Mouse (Mus musculus) ZHBTc4 (cell line): ENCODE data around the gene Nat8f4.
"Not testable (repeated sequence)": the region's sequence is repeated elsewhere in the genome, so short reads cannot be mapped to it uniquely, and the experiment has no call there.

Experiments
- DNase-seq: peaks from one replicate; pipeline ENCODE4 v3.0.0-alpha.2; 2011; ENCODE audit warnings: low read depth, low spot score

The Nat8f4 gene

DNA sequence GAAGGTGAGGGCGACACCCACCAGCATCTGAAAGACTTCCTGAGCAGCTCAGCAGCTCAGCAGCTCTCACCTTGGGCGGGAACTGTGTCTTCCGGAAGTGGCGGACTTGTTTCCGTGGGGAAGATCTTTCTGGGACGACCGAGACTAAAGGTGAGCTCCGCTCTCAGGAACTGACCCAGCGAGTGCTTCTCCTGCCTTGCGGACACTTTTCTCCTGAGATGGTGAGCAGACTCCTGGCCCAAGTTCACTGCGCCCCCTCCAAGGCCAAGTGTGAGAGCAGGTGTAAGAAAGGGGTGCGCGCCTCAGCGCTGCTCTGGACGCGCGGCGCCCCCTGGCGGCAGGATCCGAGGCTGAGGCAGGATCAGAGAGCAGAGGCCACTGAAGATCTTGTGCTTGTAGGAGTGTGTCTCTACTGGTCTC is at the start of gene Nat8f4:
TSS of gene Nat8f4 (minus strand) at position 243 of the 420 bp plus-strand sequence.
- DNase-seq: peak; percentile 81

DNA sequence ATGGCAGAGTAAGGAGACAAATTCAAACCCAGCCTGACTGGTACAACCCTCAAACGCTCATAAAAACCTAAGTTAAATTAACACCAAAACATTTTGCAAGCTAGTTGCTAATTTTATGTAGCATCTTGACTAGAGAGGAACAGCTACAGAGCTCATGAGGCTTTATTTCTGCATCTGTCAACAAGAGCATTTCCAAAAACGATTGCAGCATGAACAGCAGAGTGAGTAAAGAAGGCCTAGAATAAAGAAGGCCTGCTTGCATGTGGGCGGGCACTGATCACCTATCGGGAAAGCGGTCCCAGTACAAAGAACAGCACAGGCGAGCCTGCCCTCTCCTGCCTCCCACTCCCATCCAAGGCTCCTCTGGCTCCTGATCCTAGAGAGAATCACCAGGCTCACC is 43.9 kb upstream of the Nat8f4 start:
- no peak for DNase-seq

DNA sequence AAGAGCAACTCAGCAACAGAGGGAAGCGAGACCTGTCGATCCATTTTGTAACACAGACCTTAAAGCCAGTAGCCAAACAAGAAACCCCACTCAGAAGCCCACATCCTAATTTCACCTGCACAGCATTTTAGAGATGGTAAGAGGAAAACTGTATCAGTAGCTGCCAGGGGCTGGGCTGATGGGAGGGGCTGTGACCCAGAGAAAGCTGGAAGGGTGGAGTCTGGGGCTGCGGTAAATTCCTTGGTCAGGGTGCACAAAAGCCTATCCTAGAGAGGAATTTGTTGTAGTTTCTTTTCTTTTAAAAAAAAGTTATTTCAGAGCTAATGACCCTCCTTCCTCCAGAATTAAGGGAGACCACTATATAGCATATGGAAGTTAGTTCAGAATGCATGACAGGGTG is 37.8 kb upstream of the Nat8f4 start:
- DNase-seq: peak; percentile 48

DNA sequence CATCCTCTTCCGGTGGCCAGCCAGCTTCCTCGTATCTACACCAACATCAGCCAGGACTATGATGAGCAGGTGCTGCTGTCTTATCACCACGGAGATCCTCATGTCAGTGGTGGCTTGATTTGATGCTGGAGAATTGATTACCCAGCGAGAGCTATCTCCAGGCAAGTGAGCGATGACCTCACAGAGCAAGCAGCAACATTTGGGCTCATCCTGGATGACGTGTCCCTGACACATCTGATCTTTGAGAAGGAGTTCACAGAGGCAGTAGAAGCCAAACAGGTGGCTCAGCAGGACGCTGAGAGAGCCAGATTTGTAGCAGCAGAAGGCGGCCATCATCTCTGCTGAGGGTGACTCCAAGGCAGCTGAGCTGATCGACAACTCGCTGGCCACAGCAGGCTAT is 34.0 kb upstream of the Nat8f4 start:
- no peak for DNase-seq

DNA sequence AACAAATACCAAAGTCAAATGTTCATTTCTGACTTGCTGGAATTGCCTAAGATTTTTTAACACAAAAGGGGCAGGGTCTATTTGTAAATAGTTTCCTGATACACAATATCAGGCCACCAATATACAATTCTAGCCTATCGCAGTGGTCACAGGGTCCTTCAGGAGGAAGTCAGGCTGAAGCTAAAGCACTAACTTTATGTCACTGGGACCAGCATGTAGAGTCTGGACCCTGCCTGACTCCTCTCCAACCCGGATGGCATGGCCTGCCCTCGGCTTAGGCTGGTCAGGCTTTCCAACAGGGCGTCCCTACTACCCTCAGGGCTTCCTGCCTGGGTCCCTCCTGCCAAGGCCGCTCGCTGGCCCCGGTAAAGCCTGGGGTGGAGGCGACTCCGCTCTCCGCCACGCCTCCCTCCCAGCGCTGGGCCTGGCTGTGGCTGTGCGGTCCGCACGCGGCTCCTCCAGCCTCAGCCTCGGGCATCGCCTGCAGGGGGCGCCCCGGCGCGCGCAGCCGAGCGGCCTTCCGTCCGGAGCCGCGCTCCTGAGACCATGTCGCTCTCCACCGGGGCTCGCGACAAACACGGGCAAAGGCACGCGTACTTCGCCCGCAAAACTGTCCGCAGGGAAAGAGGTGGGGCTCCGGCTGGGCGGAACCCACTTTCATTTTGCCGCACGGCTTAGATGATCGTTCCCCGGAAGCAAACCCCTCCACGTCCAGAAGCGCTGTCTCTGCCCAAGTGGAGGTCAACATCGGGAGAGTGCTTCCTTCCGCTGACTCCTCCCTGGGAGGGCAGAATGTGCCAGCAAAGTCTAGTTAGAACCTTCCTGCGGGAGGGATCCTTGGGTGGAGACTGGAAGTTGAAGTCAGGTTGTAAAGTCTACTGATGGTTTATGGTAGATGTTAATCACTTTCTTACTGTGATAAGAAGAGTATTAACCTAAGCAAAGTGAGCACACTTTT is 32.1 kb upstream of the Nat8f4 start:
- DNase-seq: peak; percentile 92

DNA sequence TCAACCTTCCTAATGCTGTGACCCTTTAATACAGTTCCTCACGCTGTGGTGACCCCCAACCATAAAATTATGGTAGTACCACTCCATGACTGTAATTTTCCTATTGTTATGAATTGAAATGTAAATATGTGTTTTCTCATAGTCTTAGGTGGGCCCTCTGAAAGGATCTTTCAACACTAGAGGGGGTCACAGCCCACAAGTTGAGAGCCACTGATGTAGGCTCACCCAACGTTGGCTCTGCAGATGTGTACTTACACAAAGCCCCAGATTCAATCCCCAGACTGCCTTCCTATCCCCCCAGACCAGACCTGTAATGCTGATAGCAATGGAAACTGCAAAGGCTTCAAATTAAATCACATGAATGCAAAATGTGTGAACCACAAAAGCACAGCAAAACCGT is 31.0 kb upstream of the Nat8f4 start:
- no peak for DNase-seq

DNA sequence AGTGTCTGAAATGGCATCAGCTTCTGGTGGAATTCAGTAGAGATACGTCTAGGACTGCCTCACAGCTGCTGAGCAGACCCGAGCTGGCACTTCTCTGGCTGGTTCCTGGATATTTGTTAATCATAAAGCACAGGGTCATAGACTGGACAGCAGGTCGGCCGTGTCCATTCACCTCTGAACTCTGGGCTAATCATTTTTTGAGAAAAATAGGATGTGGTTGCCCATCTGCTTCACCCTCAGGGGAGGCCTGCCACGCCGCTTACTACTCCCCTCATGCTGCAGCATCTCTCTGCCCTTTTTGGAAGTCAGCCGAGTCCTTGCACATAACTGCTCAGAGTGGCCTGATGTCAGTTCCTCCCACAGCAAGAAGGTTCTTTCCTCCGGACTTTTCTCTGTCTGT is 29.4 kb upstream of the Nat8f4 start:
- no peak for DNase-seq

DNA sequence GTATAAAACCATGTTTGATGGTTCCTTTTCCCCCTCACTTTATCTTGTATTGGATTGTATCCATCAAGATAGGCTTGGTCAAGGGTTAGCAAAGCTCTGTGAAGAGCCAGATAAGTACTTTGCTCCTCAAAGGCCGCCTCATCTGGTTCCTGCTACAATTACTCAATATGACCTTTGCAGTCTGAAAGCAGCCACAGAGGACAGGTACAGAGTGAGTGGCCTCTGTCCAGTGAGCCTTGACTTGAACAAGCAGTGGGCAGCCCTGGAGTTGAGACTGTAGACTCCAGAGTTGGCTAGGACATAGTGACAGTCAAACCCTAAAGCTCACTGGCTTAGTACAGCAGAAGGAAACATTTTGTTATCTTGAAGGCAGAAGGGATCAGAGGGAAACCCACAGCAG is 24.6 kb upstream of the Nat8f4 start:
- DNase-seq: no peak

DNA sequence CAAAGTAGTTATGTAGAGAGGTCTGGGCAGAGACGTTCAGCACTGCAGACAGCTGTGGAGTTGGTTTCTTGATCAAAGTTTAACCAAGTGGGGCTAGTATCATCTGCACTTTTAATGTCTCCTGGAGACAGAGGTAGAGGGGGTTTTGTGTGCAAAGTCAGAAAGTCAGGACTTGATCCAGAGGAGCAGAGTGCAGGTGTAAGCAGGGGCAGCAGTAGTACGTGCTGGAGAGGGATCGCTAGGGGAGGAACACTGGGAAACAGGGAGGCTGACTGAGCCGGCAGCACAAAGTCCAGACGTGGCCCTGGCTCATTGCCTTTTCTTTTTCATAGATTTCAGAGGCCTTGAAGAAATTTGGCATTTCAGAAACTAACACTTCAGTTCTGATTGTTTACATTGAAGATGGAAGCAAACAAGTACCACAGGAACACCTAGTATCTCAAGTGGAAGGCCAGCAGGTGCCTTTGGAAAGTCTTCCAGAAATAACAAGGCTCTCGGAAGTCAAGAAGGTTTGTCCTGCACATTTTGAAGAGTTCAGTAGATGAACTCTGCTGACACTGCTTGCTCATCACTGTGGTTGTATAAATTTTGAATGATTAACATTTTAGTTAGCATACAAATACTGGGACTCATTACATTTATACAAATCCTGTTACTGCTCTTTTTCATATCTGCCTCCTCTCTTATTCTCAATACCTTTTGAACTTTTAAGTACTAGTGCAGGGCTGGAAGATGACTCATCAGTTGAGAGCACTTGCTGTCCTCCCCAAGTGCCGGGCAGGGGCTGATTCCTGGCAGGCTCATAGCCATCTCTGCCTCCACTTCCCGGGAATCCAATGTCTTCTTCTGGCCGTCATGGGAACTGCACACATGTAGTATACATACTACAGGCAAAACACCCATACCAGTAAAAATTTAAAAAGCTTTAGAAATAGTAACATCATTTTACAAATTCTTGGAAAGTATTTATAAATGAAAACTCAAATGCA is 23.1 kb upstream of the Nat8f4 start:
- no peak for DNase-seq

DNA sequence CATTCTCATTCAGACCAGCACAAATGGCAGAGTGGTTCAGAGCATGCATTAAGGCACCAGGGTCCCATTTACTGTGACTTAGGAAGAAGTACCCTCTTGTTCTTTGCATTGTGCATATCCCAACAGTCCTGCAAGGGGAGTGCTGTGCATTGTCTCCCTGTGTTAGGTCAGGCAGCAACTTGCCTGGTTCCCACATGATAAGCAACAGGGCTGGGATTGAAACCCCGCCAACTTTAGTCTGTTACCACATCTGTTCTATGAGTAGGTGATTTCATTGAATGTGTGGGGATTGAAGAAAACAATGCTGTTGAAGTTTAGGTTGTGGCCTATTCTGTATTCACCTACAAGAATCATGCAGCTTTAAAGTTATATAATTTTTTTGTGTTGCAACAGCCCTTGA is 22.0 kb upstream of the Nat8f4 start:
- no peak for DNase-seq

DNA sequence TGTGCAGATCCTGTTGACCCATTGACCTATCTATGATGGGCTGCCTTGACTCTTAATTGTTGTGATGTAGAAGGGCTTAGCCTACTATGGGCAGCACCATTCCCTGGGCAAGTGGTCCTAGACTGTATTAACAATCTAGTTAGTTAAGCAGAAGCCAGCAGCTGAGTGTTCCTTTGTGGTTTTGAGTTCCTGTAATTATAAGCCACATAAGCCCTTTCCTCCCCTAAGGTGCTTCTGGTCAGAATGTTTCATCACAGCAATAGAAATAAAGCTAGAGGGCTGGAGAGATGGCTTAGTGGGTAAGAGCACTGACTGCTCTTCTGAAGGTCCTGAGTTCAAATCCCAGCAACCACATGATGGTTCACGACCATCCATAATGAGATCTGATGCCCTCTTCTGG is 19.0 kb upstream of the Nat8f4 start:
- no peak for DNase-seq

DNA sequence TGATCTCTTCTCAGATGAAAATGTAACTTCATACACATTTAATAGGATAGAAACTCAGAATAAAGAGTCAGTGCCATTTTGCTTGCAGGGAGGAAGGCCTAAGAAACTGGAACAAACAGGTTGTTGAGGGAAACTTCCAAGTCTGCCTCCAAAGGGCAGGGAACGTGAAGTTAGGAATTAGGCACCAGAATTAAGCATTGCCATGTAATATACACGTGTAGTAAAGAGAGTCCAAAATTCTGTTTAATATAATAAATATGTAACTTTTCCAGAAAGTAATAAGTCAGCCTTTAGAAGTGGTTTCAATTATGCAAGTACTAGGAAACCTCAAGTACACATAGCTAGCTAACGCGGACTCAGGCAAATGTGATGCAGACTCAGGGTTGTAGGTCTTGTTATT is 14.7 kb upstream of the Nat8f4 start:
- DNase-seq: no peak

DNA sequence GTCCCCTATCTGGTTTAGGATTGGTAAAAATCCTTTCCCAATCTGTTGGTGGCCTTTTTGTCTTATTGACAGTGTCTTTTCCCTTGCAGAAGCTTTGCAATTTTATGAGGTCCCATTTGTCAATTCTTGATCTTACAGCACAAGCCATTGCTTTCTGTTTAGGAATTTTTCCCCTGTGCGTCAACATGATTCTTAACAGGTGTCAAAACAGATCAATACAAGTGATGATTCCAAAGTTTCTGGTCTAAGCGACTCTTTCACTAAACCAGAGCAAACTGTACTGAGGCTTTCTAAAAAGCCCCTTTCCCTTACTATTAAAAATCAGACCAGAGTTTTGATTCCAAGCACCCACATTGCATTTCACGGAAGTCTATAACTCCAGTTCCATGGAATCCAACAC is 13.7 kb upstream of the Nat8f4 start:
- DNase-seq: not testable (repeated sequence)

DNA sequence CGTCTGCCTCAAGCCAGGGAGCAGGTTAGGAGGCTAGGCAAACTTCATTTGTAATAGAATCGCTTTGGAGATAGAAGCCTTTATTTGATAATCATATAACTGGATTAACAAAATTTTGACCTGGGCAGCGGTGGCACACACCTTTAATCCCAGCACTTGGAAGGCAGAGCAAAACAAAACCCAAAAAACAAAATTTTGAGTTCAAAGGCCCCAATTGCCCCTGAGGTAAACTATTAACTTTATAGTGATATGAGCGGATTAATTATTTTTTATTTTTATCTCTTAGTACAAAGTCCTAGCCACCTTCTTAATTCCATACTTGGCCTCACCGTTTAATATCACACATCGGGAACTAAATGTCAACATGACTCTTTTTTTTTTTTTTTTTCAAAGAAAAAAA is 11.9 kb upstream of the Nat8f4 start:
- DNase-seq: no peak

DNA sequence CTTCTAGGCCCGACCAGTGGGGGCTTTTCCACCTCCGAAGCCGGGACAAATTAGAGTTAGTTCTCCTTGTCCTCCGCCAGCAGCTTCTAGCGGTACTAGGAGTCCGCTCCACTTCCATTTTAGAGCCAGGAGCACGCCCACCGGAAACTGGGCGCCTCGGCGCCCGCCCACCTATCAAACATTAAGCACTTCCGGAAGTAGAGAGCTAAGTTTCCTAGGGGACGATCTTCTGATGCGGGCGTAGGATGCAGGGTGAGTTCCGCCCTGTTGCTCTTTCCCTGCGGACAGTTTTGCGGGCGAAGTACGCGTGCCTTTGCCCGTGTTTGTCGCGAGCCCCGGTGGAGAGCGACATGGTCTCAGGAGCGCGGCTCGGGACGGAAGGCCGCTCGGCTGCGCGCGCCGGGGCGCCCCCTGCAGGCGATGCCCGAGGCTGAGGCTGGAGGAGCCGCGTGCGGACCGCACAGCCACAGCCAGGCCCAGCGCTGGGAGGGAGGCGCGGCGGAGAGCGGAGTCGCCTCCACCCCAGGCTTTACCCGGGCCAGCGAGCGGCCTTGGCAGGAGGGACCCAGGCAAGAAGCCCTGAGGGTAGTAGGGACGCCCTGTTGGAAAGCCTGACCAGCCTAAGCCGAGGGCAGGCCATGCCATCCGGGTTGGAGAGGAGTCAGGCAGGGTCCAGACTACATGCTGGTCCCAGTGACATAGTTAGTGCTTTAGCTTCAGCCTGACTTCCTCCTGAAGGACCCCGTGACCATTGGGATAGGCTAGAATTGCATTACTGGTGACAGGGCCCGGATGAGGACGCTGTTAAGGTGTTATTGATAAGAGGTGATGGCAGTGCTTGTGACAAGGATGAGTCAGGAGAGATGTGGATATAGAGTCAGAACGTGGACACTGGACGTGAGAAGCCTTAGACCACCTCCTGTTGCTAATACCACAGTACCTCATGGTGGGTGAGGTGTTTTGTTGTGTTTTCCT is 11.1 kb upstream of the Nat8f4 start, which contains the start of gene Nat8f1:
TSS of gene Nat8f1 (minus strand) at position 149 of the 975 bp plus-strand sequence.
- DNase-seq: peak; percentile 96

DNA sequence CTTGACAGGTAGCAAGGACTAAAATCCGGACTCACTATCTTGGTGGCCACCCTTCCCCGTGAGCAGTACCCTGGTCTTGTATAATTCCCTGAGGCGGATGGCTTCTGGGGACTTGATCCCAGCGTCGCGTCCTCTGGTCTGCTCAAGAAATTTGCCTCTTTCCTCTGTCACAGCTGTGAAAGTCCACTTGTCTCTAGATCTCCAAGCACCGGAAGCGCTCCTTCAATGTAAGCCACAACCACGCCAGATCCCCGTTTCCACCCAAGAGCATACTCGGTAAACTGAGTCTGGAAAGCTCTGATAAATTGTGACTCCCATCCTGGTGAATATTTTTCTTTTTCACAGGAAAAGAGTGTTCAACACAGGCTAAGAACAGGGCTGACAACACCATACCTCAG is 10.5 kb upstream of the Nat8f4 start:
- DNase-seq: no peak

DNA sequence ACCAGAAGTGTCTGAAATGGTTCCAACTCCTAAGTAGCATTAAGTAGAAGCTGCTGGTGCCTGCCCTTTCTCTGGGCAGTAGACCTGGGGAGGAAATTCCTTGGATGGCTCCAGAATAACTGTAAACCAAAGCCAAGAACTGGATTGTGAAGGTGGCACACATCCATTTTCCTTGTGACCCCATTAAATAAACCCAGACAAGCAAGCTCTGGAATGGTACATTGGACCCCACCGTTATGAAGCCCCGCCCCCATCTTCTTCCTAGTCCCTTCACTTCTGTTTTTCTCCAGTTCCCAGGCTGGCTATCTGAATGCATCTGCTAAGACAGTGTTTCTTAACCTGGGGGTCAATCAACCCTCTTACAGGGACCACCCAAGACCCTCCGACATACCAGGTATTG is 6.9 kb upstream of the Nat8f4 start, which contains the start of gene Tprkb:
TSS of gene Tprkb (plus strand) at position 279 of the 400 bp plus-strand sequence.
- DNase-seq: no peak

DNA sequence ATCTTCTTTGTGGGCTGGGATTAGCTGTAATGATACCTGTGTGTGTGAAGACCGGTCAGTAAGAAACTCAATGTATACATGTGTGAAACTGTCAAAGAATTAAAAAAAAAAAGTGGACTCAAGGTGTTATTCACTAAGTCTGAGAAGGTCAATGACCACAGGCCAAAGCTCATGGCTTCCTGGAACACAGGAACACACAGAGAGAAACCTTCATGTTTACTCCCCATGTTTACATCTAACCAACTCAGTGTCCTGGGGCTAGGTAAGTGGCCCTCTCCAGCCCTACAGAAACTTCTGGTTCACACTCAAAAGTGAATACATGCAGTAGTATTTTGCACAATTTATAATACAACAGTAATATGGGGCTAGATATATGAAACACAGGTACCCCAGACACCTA is 5.0 kb upstream of the Nat8f4 start:
- DNase-seq: no peak

DNA sequence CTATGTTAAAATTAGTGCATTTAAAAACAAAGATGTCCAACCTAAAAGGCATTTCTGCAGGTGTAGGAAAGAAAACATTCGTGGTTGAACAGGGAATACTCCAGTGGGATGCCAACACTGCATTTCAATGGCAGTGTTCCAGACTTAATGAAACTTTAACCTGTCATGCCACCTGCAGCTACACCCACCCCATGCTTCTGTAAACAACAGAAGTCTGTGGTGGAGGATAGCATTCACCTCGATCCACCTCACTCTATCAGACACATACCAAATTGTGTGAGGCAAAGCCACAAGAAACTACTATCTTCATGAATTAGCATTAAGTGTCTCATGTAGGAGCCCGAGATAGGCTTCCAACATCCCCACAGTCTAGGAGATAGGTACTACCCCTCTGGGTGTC is 3.7 kb upstream of the Nat8f4 start:
- no peak for DNase-seq

DNA sequence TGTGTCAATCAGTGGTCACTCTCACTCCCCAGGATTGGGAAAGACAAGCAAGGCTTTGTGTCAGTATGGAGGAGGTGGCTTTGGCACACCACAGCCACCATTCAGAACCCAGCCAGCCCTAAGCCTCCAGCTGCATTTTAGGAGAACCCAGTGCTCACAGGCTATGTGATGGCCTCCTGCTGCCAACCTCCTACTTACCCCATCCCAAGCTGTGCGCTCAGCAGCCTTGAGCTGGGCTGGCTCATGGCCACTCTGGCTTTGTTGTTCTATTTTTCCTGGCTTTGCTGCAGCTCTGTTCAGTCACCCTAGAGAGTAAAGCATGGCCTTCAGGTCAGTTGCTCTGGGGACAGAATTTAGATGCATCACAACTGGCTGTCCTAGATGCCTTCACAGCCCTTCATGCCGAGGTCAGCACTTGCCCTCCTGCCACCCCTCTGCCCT is 2.2 kb upstream of the Nat8f4 start:
- DNase-seq: not testable (repeated sequence)

DNA sequence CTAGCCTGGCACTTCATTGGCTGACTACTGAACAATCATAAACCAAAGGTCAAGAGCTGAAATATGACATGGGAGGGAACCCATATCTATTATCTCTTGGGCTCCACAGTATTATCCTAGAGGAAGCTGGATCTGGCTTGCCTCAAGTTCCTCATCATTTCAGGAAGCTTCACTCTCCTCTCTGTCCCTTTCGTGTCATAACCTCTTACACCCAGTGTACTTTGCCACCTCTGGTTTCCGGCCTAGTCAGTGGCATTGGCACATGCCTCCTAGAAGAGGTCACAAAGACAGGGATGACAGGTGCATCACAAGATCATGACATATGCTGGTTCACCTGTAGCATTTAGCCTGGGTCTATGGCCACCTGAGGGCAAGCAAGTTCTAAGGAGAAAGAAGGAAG is 2.4 kb downstream of the Nat8f4 start:
- no peak for DNase-seq
